Mouse (Mus musculus): ENCODE data around the gene Stard9.

GRCm38 (mm10) chr2:120730639-120731166 is 101.8 kb downstream of the Stard9 start:
- no peak for TF ChIP-seq CTCF (IDR thresholded peaks at IDR 0.05; ENCODE audit: insufficient read depth, low read length)
- no peak for TF ChIP-seq POLR2A (IDR thresholded peaks at IDR 0.05; ENCODE audit: borderline replicate concordance, extremely low read depth, low read depth, low read length)

Measured in lung, adult 2 months (tissue).